In the genomic region with DNA sequence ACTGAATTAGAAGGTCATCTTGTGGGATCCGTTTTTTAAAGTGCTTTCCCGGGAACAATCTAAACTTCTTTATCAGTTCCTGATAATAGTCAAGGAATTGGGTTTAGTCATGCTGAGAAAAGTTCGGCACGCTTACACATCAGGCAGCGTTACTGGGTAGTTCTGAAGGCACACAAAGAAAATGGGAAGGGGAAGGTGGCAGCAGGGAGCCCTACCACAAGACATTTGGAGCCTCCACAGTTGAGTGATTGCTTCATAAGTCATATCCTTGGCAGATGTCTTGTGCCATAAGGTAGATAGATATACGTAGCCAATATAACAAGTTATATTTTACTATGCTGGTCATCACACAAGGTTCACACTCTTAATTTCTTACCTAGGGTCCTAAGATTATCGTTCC, we compare ENCODE assay signal across 8 mouse cellular contexts. TPM values are rescaled to one million over a fixed set of nuclear protein-coding genes. Genes with fewer than 3 reads are reported as not detected.
DNase-seq lines count a peak whose midpoint lies in the region; ATAC-seq and TF ChIP-seq lines count a peak whose summit lies in the region.

No protein-coding gene starts in this region.

- no peak for TF ChIP-seq CTCF in cortical plate, adult 2 months (IDR thresholded peaks at IDR 0.05; ENCODE audit: extremely low read depth, insufficient read depth, low read length)
- no peak for TF ChIP-seq CTCF in hindbrain, postnatal 0 days (IDR thresholded peaks at IDR 0.05; ENCODE audit: low read depth)

- H3K9ac ChIP-seq in kidney, embryonic 14.5 days (ENCODE audit: low read depth, low read length): peak overlapping the region; percentile 71
- peak overlapping the region; percentile 64 for H3K9ac ChIP-seq in hindbrain, postnatal 0 days (replicated peaks; ENCODE audit: low read length)
- H3K9ac ChIP-seq in midbrain, embryonic 11.5 days (ENCODE audit: low read length): peak overlapping the region; percentile 78

- 17% methylated on average over 7 of the region's 7 CpGs for WGBS in kidney, embryonic 14.5 days
- 13% methylated on average over 7 of the region's 7 CpGs for WGBS in hindbrain, postnatal 0 days
- 26% methylated on average over 7 of the region's 7 CpGs for WGBS in midbrain, embryonic 11.5 days

- peak overlapping the region; percentile 87 for H3K27ac ChIP-seq in kidney, embryonic 14.5 days (ENCODE audit: low read depth, low read length)
- H3K27ac ChIP-seq in cortical plate, adult 2 months (ENCODE audit: insufficient read depth, low read length): peak overlapping the region; percentile 88
- H3K27ac ChIP-seq in hindbrain, postnatal 0 days: peak overlapping the region; percentile 96
- peak overlapping the region; percentile 96 for H3K27ac ChIP-seq in midbrain, embryonic 11.5 days (ENCODE audit: low read depth, low read length)

- ATAC-seq in kidney, embryonic 14.5 days (ENCODE audit: low FRiP score, low TSS enrichment): no peak
- no peak for ATAC-seq in hindbrain, postnatal 0 days
- no peak; the same call in 1 of the 2 replicates for ATAC-seq in midbrain, embryonic 11.5 days (ENCODE audit: low FRiP score)

- H3K27me3 ChIP-seq in kidney, embryonic 14.5 days (ENCODE audit: control insufficient read depth, insufficient read depth, low read length): no peaks in the 10 kb centered on the region
- H3K27me3 ChIP-seq in hindbrain, postnatal 0 days (ENCODE audit: insufficient read depth, low read length): no peaks in the 10 kb centered on the region
- H3K27me3 ChIP-seq in midbrain, embryonic 11.5 days (ENCODE audit: control insufficient read depth, insufficient read depth, low read length): no peaks in the 10 kb centered on the region

- H3K36me3 ChIP-seq in kidney, embryonic 14.5 days (ENCODE audit: control insufficient read depth, insufficient read depth, low read length): peaks cover 15% of the 10 kb centered on the region
- no peaks in the 10 kb centered on the region for H3K36me3 ChIP-seq in hindbrain, postnatal 0 days (ENCODE audit: insufficient read depth, low read length)
- H3K36me3 ChIP-seq in midbrain, embryonic 11.5 days (ENCODE audit: control insufficient read depth, insufficient read depth, low read length): peaks cover 4% of the 10 kb centered on the region; the same call in 1 of the 2 replicates

- peak overlapping the region; percentile 69 for H3K4me3 ChIP-seq in kidney, embryonic 14.5 days (ENCODE audit: low read length)
- peak overlapping the region; percentile 60 for H3K4me3 ChIP-seq in cortical plate, adult 2 months (ENCODE audit: insufficient read depth, low read length)
- peak overlapping the region; percentile 59 for H3K4me3 ChIP-seq in hindbrain, postnatal 0 days (ENCODE audit: low read length)
- peak overlapping the region; percentile 59 for H3K4me3 ChIP-seq in midbrain, embryonic 11.5 days (ENCODE audit: low read depth, low read length)

- DNase-seq in kidney, adult 8-10 months: no peak
- DNase-seq in hindbrain, postnatal 0 days (ENCODE audit: low spot score): peak; percentile 38
- DNase-seq in midbrain, embryonic 11.5 days (ENCODE audit: low spot score, missing footprints): no peak
- DNase-seq in left cerebral cortex, adult 18-20 months (ENCODE audit: low spot score in 2 of 2): no peak
- no peak for DNase-seq in urinary bladder, postnatal 14 days (ENCODE audit: low spot score)
- DNase-seq in ovary, postnatal 36 days (ENCODE audit: low spot score): no peak

- TF ChIP-seq POLR2A in cortical plate, adult 2 months (IDR thresholded peaks at IDR 0.05; ENCODE audit: extremely low read depth, insufficient read depth, low read length): no peak

- no peaks in the 10 kb centered on the region for H3K9me3 ChIP-seq in kidney, embryonic 14.5 days (ENCODE audit: control insufficient read depth, low read length)
- H3K9me3 ChIP-seq in hindbrain, postnatal 0 days (ENCODE audit: low read length): no peaks in the 10 kb centered on the region
- H3K9me3 ChIP-seq in midbrain, embryonic 11.5 days (ENCODE audit: control insufficient read depth, low read length): no peaks in the 10 kb centered on the region

- H3K4me2 ChIP-seq in kidney, embryonic 14.5 days (replicated peaks; ENCODE audit: low read depth, low read length): peak overlapping the region; percentile 48
- peak overlapping the region; percentile 80 for H3K4me2 ChIP-seq in hindbrain, postnatal 0 days (ENCODE audit: low read depth, low read length)
- peak overlapping the region; percentile 61 for H3K4me2 ChIP-seq in midbrain, embryonic 11.5 days

- no peaks in the 10 kb centered on the region for H3K4me1 ChIP-seq in kidney, embryonic 14.5 days (ENCODE audit: control insufficient read depth, insufficient read depth, low read length)
- H3K4me1 ChIP-seq in cortical plate, adult 2 months (ENCODE audit: control insufficient read depth, insufficient read depth, low read length): no peaks in the 10 kb centered on the region
- H3K4me1 ChIP-seq in hindbrain, postnatal 0 days (ENCODE audit: insufficient read depth, low read length): no peaks in the 10 kb centered on the region
- peaks cover 9% of the 10 kb centered on the region; the same call in 1 of the 2 replicates for H3K4me1 ChIP-seq in midbrain, embryonic 11.5 days (ENCODE audit: control insufficient read depth, insufficient read depth, low read length)

RNA-seq across cellular contexts. Expression of gene Sgo1, which starts 0.8 kb away (rescaled TPM):
- polyA plus RNA-seq in kidney, embryonic 14.5 days (2014; fragmentation: Nextera tagmentation; extraction: Ambion mirVana): 48.4 and 51.1 TPM in 2 replicates
- 0.19 and 0.21 TPM in 2 replicates for polyA plus RNA-seq in cortical plate, adult 2 months (2012; rRNA removed)
- total RNA-seq in hindbrain, postnatal 0 days (2014; rRNA removed): 2.7 and 3.5 TPM in 2 replicates
- polyA plus RNA-seq in hindbrain, postnatal 0 days (2015; fragmentation: Nextera tagmentation; extraction: Ambion mirVana): 6.8 and 6.9 TPM in 2 replicates
- polyA plus RNA-seq in midbrain, embryonic 11.5 days (2014; fragmentation: Nextera tagmentation; extraction: Ambion mirVana): 52.3 and 56.2 TPM in 2 replicates
- under 1 TPM; 0.12 TPM for total RNA-seq in left cerebral cortex, adult 18-20 months (2021)
